Mouse (Mus musculus) embryonic facial prominence, embryonic 13.5 days (tissue): ENCODE results near the gene Ebf1. TPM values are rescaled to one million over a fixed set of nuclear protein-coding genes. Genes with fewer than 3 reads are reported as not detected.

Source experiments
- ATAC-seq: fragments of 200-750 bp; cut with Nextera tagmentation; 2 replicates; pipeline ENCODE4 v1.8.0; 2017; ENCODE audit warnings: low read depth; ENCODE audit not compliant: insufficient number of reproducible peaks, insufficient read depth, low FRiP score, low TSS enrichment
- H3K27ac ChIP-seq: fragments of 300-500 bp; sonication (generic); 2 replicates; pipeline ENCODE4 v1.5.1; 2015; ENCODE audit warnings: moderate library complexity, mild to moderate bottlenecking, inconsistent platforms
- H3K27me3 ChIP-seq: fragments of 300-500 bp; sonication (generic); 2 replicates; pipeline ENCODE4 v1.6.1; 2015; ENCODE audit warnings: mild to moderate bottlenecking, inconsistent platforms
- H3K36me3 ChIP-seq: fragments of 300-500 bp; sonication (generic); 2 replicates; pipeline ENCODE4 v1.6.1; 2015; ENCODE audit warnings: mild to moderate bottlenecking, inconsistent platforms
- H3K4me1 ChIP-seq: fragments of 300-500 bp; sonication (generic); 2 replicates; pipeline ENCODE4 v1.6.1; 2015; ENCODE audit warnings: inconsistent platforms
- H3K4me2 ChIP-seq: fragments of 300-500 bp; sonication (generic); 2 replicates; pipeline ENCODE4 v1.6.1; 2015; ENCODE audit warnings: moderate library complexity, mild to moderate bottlenecking, inconsistent platforms
- H3K4me3 ChIP-seq: fragments of 300-500 bp; sonication (generic); 2 replicates; pipeline ENCODE4 v1.5.1; 2015; ENCODE audit warnings: mild to moderate bottlenecking, inconsistent platforms
- H3K9ac ChIP-seq: fragments of 300-500 bp; sonication (generic); 2 replicates; pipeline ENCODE4 v1.6.1; 2015; ENCODE audit warnings: mild to moderate bottlenecking, inconsistent platforms
- H3K9me3 ChIP-seq: fragments of 300-500 bp; sonication (generic); 2 replicates; pipeline ENCODE4 v1.6.1; 2016; ENCODE audit warnings: inconsistent platforms
- WGBS: fragments of 180-500 bp; shearing (Covaris S2); methylation state at CpG from one replicate; pipeline ENCODE4 v1.1.7; 2015; ENCODE audit warnings: mixed read lengths; 5-methylcytosine and 5-hydroxymethylcytosine counted together
- polyA plus RNA-seq: library from polyadenylated mRNA; unstranded; fragments of >200 nt; fragmentation: Nextera tagmentation; extraction: Ambion mirVana; gene quantifications from 2 replicates; pipeline ENCODE4 v1.2.1, GENCODE M21; 2015

The Ebf1 gene
- polyA plus RNA-seq, 1 experiment from 2014 or later = 69.1 TPM

GRCm38 (mm10) chr11:44756321-44756720 lies 139.2 kb downstream of the Ebf1 start:
- no peaks in the 10 kb centered on the region for H3K36me3 ChIP-seq
- 78% methylated on average over 7 of the region's 7 CpGs for WGBS
- H3K4me3 ChIP-seq = no peak overlapping the region
- H3K4me1 ChIP-seq = peaks cover 7% of the 10 kb centered on the region
- H3K9ac ChIP-seq = no peak overlapping the region
- H3K4me2 ChIP-seq = no peak overlapping the region
- H3K27me3 ChIP-seq = peaks cover 7% of the 10 kb centered on the region; the same call in 1 of the 2 replicates
- no peak overlapping the region for H3K27ac ChIP-seq
- ATAC-seq = no peak
- no peaks in the 10 kb centered on the region for H3K9me3 ChIP-seq

GRCm38 (mm10) chr11:44758857-44759256 lies 141.7 kb downstream of the Ebf1 start:
- Histone ChIP-seq H3K27ac (no peak overlapping the region), H3K4me1 (peaks cover 11% of the 10 kb centered on the region), H3K4me3 (no peak overlapping the region), H3K4me2 (no peak overlapping the region), H3K9me3 (no peaks in the 10 kb centered on the region), H3K27me3 (peaks cover 13% of the 10 kb centered on the region), H3K9ac (no peak overlapping the region), H3K36me3 (no peaks in the 10 kb centered on the region)
- ATAC-seq = no peak
- 75% methylated on average over 4 of the region's 4 CpGs for WGBS

- WGBS = 11% methylated on average over 20 of the region's 20 CpGs
- H3K9me3 ChIP-seq = no peaks in the 10 kb centered on the region
- 0 out of 2 replicates have a peak overlapping the region, but pooled peaks have one; percentile 6 for H3K9ac ChIP-seq
- H3K4me1 ChIP-seq = peaks cover 16% of the 10 kb centered on the region
- peak overlapping the region; percentile 37 for H3K4me2 ChIP-seq
- ATAC-seq = no peak
- no peak overlapping the region for H3K27ac ChIP-seq
- H3K4me3 ChIP-seq = no peak overlapping the region
- H3K27me3 ChIP-seq = peaks cover 17% of the 10 kb centered on the region
- H3K36me3 ChIP-seq = no peaks in the 10 kb centered on the region
These were observed 144.2 kb downstream of the Ebf1 start for GRCm38 (mm10) chr11:44761128-44761996.

GRCm38 (mm10) chr11:44763992-44764835 lies 147.1 kb downstream of the Ebf1 start:
- no peak overlapping the region for H3K4me2 ChIP-seq
- H3K36me3 ChIP-seq = no peaks in the 10 kb centered on the region
- H3K27me3 ChIP-seq = peaks cover 18% of the 10 kb centered on the region
- no peaks in the 10 kb centered on the region for H3K9me3 ChIP-seq
- peaks cover 16% of the 10 kb centered on the region for H3K4me1 ChIP-seq
- H3K4me3 ChIP-seq = no peak overlapping the region
- 76% methylated on average over 7 of the region's 7 CpGs for WGBS
- no peak for ATAC-seq
- no peak overlapping the region for H3K9ac ChIP-seq
- H3K27ac ChIP-seq = no peak overlapping the region

- Histone ChIP-seq H3K27ac (no peak overlapping the region), H3K9me3 (no peaks in the 10 kb centered on the region), H3K27me3 (peaks cover 18% of the 10 kb centered on the region), H3K4me3 (no peak overlapping the region), H3K4me2 (no peak overlapping the region), H3K36me3 (no peaks in the 10 kb centered on the region), H3K9ac (no peak overlapping the region), H3K4me1 (peaks cover 16% of the 10 kb centered on the region)
- no peak for ATAC-seq
- 54% methylated on average over 11 of the region's 11 CpGs for WGBS
These were observed 147.9 kb downstream of the Ebf1 start for GRCm38 (mm10) chr11:44764988-44765387.

GRCm38 (mm10) chr11:44766246-44766645 lies 149.1 kb downstream of the Ebf1 start:
- no peak overlapping the region for H3K9ac ChIP-seq
- 33% methylated on average over 5 of the region's 5 CpGs for WGBS
- no peaks in the 10 kb centered on the region for H3K9me3 ChIP-seq
- no peaks in the 10 kb centered on the region for H3K36me3 ChIP-seq
- peaks cover 10% of the 10 kb centered on the region for H3K4me1 ChIP-seq
- H3K27ac ChIP-seq = no peak overlapping the region
- no peak overlapping the region for H3K4me2 ChIP-seq
- peaks cover 14% of the 10 kb centered on the region for H3K27me3 ChIP-seq
- no peak for ATAC-seq
- H3K4me3 ChIP-seq = no peak overlapping the region

GRCm38 (mm10) chr11:44767322-44767721 lies 150.2 kb downstream of the Ebf1 start:
- Histone ChIP-seq H3K27me3 (peaks cover 8% of the 10 kb centered on the region), H3K9ac (no peak overlapping the region), H3K4me1 (peaks cover 5% of the 10 kb centered on the region; the same call in 1 of the 2 replicates), H3K9me3 (no peaks in the 10 kb centered on the region), H3K4me3 (no peak overlapping the region), H3K27ac (no peak overlapping the region), H3K4me2 (no peak overlapping the region), H3K36me3 (no peaks in the 10 kb centered on the region)
- no peak for ATAC-seq
- WGBS = 16% methylated on average over 3 of the region's 3 CpGs

GRCm38 (mm10) chr11:44768346-44768745 lies 151.2 kb downstream of the Ebf1 start:
- Histone ChIP-seq H3K4me2 (no peak overlapping the region), H3K9me3 (no peaks in the 10 kb centered on the region), H3K4me3 (no peak overlapping the region), H3K4me1 (peaks cover 5% of the 10 kb centered on the region; the same call in 1 of the 2 replicates), H3K36me3 (no peaks in the 10 kb centered on the region), H3K27ac (no peak overlapping the region), H3K27me3 (peaks cover 7% of the 10 kb centered on the region; the same call in 1 of the 2 replicates), H3K9ac (no peak overlapping the region)
- 84% methylated on average over 5 of the region's 5 CpGs for WGBS
- no peak for ATAC-seq

GRCm38 (mm10) chr11:44770989-44771564 lies 154.0 kb downstream of the Ebf1 start:
- peaks cover 3% of the 10 kb centered on the region; the same call in 1 of the 2 replicates for H3K27me3 ChIP-seq
- ATAC-seq = no peak
- 58% methylated on average over 11 of the region's 11 CpGs for WGBS
- no peak overlapping the region for H3K9ac ChIP-seq
- H3K4me3 ChIP-seq = no peak overlapping the region
- H3K27ac ChIP-seq = no peak overlapping the region
- no peak overlapping the region for H3K4me2 ChIP-seq
- no peaks in the 10 kb centered on the region for H3K36me3 ChIP-seq
- no peaks in the 10 kb centered on the region for H3K9me3 ChIP-seq
- H3K4me1 ChIP-seq = no peaks in the 10 kb centered on the region

GRCm38 (mm10) chr11:44774411-44774810 lies 157.3 kb downstream of the Ebf1 start:
- Histone ChIP-seq H3K4me3 (no peak overlapping the region), H3K27me3 (no peaks in the 10 kb centered on the region), H3K9me3 (no peaks in the 10 kb centered on the region), H3K27ac (no peak overlapping the region), H3K4me1 (peaks cover 6% of the 10 kb centered on the region; the same call in 1 of the 2 replicates), H3K36me3 (no peaks in the 10 kb centered on the region), H3K4me2 (no peak overlapping the region), H3K9ac (no peak overlapping the region)
- no peak for ATAC-seq
- WGBS = 76% methylated on average over 3 of the region's 3 CpGs

- Histone ChIP-seq H3K4me3 (no peak overlapping the region), H3K4me1 (peaks cover 6% of the 10 kb centered on the region; the same call in 1 of the 2 replicates), H3K9ac (no peak overlapping the region), H3K27ac (no peak overlapping the region), H3K27me3 (no peaks in the 10 kb centered on the region), H3K9me3 (no peaks in the 10 kb centered on the region), H3K36me3 (no peaks in the 10 kb centered on the region), H3K4me2 (no peak overlapping the region)
- 0 out of 2 replicates have a peak, but pooled peaks have one; percentile 13 for ATAC-seq
- WGBS = 79% methylated on average over 2 of the region's 2 CpGs
These were observed 158.4 kb downstream of the Ebf1 start for GRCm38 (mm10) chr11:44775549-44775948.
